Mouse (Mus musculus): Measurements from ENCODE around the gene Ctnna2.
A peak's percentile ranks its signal among the peaks of the same experiment; 100 is the strongest.

The Ctnna2 gene

DNA sequence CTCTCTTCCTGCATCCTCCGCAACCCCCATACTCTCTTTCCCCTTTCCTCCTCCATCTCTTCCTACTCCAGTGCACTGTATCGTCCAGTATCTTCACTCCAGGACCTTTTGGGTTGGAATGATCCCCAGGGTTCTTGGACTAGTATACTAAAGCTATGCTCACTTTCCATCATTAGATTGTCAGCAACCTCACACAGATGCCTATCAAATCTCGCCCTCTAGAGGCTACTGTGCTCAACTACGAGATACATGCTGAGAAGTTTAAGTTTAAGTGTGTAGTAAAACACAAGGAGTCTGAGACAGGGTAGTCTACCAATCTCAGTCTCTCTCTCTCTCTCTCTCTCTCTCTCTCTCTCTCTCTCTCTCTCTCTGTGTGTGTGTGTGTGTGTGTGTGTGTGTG, 396.9 kb downstream of the Ctnna2 start:
- DNase-seq (ENCODE audit: low spot score in 2 of 2), result no peak

DNA sequence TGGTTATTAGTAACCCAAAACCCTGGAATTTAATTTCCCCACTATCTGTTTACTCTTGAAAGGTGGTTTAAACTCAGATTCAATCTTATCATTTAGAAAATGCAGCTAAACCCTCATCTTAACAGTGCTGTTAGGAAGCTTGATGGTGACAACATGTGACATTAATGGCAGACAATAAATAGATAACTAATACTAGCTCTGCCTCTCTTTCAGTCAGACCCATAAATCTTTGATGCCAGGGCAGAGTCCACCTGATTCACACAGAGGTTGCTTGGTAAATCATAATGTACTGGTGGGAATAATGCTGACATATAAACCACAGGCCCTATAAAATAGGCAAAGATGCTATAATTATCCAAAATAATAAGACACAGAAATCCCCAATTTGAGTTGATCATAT, 398.6 kb downstream of the Ctnna2 start:
- no peak for DNase-seq (ENCODE audit: low spot score in 2 of 2)

DNA sequence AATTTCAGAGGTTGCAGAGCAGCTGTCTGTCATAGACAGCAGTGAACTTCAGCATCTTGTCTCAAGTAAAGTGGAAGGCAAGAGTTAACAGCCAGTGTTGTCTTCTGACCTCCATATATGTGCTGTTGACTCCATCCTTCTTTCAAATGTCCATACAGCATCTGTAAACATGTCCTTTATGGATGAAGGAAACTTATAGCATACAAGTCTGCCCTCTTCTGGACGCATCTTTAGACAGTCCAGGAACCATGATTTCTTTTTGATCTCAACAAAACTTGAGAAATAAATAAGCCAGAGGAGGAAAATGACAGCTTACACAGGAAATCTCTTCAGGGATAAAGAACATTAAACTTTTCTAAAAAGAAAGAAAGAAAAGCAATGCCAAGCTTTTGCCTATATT, 400.9 kb downstream of the Ctnna2 start:
- peak in 1 of 2 experiments; percentile 35 for DNase-seq (ENCODE audit: low spot score in 2 of 2)

DNA sequence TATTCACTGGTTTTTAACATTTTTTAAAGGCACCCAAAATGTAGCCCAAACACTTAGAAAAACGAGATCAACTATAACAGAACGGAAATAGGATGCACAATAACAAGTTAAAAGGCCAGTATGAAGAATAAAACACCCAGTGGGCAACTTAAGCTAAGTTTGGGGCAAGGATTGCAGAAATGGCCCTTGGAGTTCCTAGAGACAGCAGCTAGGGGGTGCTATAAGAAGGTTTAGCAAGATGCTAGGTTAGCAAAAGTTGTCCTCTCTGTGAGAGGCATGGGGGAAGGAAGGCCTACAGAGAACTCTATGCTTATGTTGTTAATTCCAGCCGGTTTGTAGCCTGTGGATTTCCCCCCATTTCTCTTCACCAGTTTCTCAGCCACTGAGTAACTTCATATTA, 401.9 kb downstream of the Ctnna2 start:
- no peak for DNase-seq (ENCODE audit: low spot score in 2 of 2)

DNA sequence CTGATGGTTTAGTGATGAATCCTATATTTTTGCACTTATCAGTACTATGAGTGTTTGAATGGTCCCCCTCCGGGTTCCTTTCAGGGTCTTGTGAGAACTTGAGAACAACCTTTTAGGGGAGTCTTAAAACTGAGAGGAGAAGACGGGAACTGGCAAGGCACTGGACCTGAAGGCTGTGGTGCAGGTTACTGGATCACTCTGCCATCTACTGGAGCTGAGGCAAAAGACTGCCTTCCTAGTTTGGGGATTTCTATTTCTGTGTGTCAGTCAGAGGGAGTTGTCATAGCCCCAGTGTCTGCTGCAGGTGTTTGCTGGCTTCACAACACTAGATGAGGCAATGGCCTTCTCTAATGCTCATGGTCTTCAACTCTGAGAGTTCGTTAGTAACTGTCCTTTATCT, 406.9 kb downstream of the Ctnna2 start:
- DNase-seq (ENCODE audit: low spot score in 2 of 2), result peak; percentile 23 to 60

DNA sequence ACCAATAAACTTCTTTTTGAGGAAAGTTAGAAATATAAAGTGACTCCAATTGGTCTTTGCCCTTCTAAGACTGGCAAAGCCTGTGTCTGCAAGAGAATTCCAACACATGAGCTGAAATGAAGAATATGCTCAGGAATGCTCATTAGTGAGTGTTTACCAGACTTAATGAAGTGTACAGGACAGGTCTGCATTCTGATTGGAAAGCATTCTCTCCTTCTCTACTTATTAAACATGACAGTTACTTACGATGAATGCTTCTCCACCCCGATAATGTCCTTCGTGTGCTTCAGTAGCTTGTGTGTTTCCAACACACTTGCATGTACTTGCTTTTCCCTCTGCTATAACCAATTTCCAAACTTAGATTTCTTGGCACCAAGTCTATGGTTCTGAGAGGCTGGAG, 409.6 kb downstream of the Ctnna2 start:
- no peak for DNase-seq (ENCODE audit: low spot score in 2 of 2)

DNA sequence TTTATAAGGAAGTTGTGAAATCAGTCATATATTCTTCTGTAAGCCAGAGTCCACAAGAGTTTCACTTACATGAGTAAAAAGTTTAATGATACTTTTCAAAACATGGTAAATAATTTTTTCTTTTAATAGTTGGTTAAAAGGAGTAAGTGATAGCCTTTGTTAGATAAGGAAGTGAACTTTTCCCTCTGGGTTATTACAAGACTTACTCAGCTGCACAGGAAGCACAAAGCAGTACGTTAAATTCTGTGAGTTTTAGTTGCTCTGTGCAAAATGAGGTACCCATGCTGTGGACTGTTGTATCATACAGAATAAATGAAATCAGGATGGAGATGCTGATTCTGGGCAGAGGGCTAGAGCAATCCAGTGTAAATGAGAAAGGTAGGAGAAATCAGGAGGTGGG, 423.3 kb downstream of the Ctnna2 start:
- DNase-seq (ENCODE audit: low spot score in 2 of 2), result no peak

DNA sequence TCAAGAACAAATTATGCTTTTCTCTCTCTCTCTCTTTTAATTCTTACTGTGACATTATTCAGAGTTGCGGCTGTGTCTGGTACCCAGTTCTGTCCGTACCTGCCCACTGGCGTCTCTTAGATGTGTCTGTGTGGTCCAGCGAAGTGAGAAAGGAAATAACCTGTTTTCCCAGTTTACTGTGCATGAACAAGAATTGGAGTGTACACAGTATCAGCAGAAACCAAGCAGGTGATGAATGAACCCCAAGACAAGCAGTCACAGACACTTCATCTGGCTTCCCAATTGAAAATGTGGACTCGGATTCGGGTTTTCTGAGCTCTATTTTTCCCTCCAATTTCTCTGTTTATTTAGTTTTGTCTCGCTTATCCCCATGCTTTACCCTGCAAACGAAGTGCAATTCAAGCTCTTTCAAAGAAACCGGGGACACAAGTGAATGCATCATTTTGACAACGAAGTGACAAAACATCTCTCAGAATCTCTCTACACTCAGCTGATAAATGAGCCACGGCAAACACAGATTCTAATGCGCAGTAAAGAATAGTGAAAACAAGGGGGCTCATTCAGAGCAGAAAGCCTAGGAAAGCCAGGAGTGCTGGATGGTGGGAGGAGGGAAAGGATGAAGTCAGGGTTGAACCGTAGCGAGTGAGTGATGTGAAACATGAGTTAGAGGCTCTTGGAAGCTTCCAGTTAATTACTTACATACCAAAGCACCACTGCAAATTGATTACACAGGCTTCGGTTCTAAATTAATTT, 442.3 kb downstream of the Ctnna2 start:
- no peak for DNase-seq (ENCODE audit: low spot score in 2 of 2)

DNA sequence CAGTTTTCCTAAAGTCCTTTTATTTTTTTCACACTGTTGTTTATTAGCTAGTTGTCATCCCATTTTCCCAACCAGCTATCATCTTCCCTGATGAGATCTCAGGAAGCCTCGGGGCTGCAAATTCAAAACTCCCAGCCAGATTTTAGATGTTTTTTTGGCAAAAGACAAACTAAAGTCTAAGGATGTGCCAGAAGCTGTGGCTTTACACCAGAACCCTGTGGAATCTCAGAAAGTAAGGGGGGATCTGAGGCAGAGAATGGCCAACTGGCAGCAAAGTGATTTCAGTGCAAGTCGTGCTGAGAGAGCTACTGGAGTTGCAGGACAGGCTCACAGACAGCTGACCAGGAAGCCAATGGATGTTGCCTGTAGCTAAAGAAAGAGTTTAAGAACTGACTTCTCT, 451.9 kb downstream of the Ctnna2 start:
- DNase-seq (ENCODE audit: low spot score in 2 of 2), result no peak

DNA sequence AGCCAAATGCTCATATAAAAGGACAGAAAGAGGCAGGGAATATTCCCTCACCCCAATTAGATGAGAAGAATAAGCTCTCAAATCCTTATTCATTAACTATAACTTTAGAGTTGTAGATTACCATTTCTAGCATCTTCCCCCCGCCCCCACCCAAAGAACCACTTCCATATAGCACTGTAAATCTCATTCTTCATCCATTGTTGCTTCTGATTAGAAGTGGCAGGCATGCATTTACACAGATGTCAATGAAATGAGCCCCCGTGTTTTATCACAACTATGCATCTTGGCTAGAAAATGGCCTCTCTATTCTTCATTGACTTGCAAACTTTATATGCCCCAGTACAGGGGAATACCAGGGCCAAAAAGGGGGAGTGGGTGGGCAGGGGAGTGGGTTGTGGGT, 457.7 kb downstream of the Ctnna2 start:
- no peak for DNase-seq (ENCODE audit: low spot score in 2 of 2)

DNA sequence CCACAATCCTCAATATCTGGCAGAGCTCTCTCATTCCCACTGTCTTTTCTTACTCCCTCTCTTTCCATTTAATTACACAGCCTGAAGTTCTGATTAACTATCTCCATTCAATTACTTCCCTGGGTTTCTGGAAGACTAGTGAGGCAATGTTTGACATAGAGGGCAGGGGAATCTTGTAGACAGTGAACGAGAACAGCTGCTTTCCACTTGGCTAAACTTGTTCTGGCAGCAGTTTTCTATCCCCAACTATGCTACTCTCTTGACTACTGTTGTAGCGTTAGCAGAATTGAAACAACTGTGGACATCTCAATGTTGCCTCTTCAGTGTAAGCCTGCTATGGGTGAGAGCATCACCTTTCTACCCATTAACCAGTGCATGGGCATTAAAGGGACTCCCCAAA, 463.0 kb downstream of the Ctnna2 start:
- DNase-seq (ENCODE audit: low spot score in 2 of 2), result no peak

DNA sequence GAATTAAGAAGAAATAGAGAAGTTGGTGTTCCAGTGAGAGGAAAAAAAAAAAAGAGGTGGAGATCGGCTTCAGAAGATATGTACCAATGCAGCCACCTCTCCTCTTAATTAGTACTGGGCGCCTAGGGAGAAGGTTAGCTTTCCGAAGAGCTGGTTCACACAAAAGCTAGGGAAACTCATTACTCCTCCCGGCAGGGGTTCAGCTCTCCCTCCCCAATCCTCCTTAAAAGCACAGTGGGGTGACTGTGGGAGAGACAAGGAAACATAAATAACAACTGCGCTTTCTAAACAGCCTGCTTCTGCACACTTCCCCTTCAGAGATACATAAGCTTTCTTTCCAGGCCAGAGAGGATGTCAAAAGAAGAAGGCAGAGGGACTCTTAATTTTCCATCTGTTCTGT, 467.7 kb downstream of the Ctnna2 start:
- DNase-seq (ENCODE audit: low spot score in 2 of 2), result no peak

DNA sequence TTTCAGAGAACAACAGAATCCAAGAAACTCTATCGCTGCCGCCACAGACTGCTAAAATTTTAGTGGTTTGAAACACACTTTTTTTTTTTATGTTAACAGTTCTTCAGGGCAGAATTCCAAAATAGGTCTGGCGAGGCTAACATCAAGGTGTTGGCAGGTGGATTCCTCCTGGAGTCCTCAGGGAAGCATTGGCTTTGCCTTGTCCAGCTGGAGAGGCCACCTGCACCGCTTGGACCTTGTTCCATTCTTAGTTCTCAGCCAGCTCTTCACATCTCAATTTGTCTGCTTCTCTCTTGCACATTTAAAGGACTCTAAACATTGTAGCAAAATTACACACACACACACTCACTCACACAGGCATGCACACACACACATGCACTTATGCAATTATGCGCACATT, 487.8 kb downstream of the Ctnna2 start:
- DNase-seq (ENCODE audit: low spot score in 2 of 2), result no peak

DNA sequence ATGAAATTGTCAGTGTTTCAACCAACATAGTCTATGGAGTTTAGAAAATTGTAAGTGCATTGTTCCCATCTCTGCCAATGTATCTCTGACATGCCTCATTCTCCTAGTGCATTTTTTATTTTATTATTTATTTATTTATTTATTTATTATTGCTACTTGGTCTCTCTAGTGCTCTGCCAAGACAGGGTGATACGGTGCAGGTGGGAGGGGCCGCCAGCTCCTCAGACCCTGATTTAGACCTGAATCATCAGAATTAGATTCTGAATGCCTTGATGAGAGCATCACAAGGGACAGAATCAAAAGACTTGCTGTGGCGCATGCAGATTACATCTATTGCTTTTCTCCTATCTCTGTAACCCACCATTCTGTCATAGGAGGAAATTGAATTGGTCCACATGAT, 492.8 kb downstream of the Ctnna2 start:
- DNase-seq (ENCODE audit: low spot score in 2 of 2), result no peak

DNA sequence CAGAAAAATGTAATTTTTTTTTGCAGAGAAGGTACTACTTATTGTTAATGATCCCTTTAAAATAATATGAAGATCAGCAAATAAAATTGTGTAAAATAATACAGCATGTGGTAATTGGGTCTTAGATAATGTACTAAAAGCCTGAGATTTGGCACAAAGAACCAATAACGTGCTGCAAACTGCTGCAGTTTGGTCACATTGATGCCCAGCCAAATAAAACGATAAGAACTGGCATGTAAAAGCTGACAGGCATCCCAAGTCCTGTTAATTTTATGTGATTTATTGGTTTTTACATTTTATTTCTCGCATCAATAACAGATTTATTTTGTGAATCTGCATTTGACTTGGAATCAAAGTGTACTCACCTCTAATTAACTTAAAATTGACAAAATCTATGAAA, 497.4 kb downstream of the Ctnna2 start:
- no peak for DNase-seq (ENCODE audit: low spot score in 2 of 2)

DNA sequence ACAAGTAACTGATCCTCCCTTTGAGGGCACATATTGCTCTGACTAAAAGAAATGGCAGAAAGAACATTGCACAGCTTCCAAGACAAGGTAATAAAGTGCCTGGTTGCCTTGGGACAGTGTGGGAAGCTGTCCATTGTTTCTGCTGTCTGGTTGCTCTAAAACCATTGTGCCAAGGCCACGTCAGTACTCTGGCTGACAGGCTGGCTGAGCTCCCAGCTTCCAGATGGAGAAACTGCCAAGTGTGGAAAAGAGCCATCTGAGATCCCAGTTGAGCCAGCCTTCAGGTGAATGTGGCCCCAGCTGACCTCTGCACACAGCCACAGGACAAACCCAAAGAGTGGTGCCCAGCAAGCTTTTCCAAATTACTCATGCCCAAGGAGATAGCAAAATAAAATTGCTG, 504.1 kb downstream of the Ctnna2 start:
- peak; percentile 28 to 75 for DNase-seq (ENCODE audit: low spot score in 2 of 2)

DNA sequence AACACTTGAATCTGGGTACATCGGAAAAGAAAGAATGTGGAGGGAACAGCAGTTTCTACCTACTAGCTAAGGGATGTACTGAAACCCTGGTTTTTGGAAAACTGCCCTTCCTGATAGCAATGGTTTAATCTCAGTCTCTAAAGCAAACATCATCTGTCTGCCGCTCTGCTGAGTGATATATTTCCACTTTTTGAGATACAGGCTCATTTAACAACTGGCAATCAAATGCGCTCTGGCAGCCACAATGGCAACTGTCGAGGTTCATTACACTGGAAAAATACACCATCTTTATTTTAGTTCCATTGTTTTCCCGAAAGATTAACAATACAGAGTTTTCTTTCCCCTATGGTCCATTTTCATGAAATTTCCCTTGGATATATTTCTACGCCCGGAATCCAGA, 506.2 kb downstream of the Ctnna2 start:
- no peak for DNase-seq (ENCODE audit: low spot score in 2 of 2)

DNA sequence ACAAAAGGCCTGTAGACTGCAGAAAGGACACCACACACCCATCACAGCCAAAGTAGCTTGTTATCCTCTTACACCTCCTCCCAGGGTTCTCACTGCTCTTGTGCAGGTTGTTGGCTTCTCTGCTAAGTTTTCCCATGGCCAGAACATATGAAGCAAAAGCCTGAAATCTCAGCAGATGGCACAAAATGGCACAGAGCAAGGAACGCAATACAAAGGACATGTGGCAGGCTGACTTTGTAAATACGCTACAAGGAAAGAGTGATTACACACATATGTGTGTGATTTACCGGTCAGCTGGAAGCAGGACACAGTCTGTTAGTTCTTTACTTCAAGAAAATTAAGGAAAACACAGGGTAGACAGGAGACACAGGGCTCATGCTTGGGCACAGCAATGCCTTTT, 511.4 kb downstream of the Ctnna2 start:
- no peak for DNase-seq (ENCODE audit: low spot score in 2 of 2)

DNA sequence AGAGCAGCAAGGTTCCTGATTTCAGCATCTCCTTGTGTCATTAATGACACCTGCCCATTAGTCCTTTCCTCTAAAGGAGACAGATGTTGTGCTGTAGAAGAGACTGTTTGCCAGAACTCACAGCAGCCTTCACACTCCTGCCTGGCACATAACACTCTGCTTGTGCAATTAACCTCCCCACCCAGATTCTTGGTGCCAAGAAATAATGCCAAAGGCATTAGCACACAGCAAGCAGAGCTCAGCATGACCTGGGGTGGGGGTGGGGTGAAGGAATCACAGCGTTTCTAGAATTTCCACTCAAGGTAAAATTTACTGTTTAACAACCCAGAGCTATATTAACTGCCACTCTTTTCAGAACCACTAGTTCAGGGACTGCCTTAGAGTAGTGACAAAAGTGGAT, 516.8 kb downstream of the Ctnna2 start:
- no peak for DNase-seq (ENCODE audit: low spot score in 2 of 2)

DNA sequence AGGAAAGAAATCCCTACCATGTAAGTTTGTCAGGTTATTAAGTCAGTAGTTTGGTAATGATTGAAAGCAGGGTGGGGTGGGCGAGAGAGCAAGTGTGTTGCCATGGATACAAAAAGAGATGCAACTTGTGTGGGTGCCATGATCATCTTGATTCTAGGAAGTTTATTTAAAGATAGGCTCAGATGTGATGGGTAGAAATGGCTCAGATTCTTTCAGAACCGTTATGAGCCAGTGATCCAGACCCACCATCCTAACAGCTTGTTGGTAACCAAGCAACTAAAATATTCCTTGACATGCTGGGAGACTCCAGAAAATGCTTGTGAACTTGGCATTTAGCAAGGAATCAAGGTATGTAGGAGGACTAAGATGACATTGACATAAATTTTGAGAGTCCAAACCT, 521.6 kb downstream of the Ctnna2 start:
- DNase-seq (ENCODE audit: low spot score in 2 of 2), result peak; percentile 36 to 66

DNA sequence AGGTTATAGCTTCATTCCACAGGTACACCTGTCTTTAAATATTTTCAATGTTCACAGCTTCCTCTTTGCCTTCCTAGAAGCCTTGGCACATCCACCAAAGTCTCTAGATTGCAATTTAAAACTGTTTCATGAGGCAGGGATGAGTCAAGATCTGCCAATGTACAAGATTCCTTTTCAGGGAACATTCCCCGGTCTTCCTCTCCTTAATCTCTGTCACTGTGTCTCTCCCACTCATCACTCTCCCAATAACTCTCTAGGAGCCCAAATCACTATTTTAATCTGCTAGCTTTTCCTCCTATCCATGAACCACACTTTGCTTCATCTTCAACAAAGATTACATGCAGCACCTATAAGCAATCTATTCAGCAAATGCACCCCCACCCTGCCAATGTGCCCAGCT, 532.6 kb downstream of the Ctnna2 start:
- DNase-seq (ENCODE audit: low spot score in 2 of 2), result no peak

DNA sequence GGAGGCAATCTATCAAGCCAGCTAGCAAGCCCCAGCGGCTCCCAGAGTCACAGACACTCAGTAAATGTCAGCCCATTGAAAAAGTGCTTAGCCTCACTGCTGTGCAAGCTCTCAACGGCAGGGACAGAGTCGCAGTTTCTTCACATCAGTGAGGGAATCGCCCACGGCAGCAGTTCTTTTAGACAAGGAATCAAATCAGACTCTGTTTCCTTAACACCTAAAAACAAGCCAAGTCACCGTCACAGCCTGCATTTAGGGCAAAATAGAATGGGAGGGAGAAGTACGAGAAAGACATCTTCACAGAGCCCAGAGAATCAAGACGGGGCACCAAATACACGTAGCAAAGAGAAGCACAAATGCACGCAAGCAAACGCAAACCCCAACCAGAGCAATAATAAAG, 535.6 kb downstream of the Ctnna2 start:
- DNase-seq (ENCODE audit: low spot score in 2 of 2), result peak in 1 of 2 experiments; percentile 65

DNA sequence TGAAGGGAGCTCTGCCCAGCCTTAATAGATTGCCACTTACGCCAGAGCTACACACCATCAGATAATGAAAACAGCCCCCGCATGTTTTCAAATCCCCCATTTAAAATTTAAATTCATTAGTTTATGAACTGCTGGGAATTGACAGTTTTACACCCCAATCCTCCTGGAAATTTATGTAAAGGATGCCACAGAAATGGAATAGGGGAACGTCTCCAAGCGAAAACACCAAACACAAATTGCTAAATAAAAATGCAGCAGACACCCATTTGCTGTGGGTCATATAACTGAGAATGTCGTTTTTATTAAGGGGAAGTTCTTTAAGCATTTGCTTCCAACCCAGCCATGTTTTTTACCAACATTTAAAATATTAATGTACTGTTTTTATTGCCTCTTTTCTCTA, 538.4 kb downstream of the Ctnna2 start:
- DNase-seq (ENCODE audit: low spot score in 2 of 2), result no peak

DNA sequence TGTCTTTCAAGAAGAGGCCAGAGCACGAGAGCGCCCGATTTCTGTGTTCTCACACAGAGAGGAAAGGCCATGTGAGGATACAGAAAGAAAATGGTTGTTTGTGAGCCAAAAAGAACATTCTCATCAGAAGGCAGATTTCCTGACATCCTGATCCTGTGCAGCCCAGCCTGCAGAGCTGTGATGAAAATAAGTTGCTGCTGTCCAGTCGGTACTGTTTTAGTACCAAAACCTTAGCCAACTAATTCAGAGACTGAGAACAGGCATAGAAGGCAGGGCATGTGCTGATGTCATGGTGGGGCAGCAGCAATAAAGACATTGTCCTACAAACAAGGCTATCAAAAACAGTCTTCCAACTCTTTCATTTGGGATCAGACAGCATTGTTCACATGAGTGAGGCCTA, 549.1 kb downstream of the Ctnna2 start:
- DNase-seq (ENCODE audit: low spot score in 2 of 2), result no peak

All from left cerebral cortex, adult 9 months (tissue).